Mouse (Mus musculus) layer of hippocampus, postnatal 36 days (tissue): Measurements from ENCODE around the gene Ly6g5c. TPM values are rescaled to one million over a fixed set of nuclear protein-coding genes. Genes with fewer than 3 reads are reported as not detected.

Source experiments
- DNase-seq, 2 experiments: peaks; one replicate each; pipeline ENCODE4 v3.0.0; 2022
- total RNA-seq, 2 experiments: library from RNA; stranded (reverse); gene quantifications; 2 replicates each; pipeline ENCODE4 v1.2.3; 2021

Ly6g5c gene
- total RNA-seq, 2 experiments from 2014 or later = not detected

GRCm38 (mm10) chr17:35082841-35083576 lies 25.1 kb upstream of the Ly6g5c start:
- DNase-seq = no peak

GRCm38 (mm10) chr17:35083929-35084497 lies 24.1 kb upstream of the Ly6g5c start:
- no peak for DNase-seq

DNA sequence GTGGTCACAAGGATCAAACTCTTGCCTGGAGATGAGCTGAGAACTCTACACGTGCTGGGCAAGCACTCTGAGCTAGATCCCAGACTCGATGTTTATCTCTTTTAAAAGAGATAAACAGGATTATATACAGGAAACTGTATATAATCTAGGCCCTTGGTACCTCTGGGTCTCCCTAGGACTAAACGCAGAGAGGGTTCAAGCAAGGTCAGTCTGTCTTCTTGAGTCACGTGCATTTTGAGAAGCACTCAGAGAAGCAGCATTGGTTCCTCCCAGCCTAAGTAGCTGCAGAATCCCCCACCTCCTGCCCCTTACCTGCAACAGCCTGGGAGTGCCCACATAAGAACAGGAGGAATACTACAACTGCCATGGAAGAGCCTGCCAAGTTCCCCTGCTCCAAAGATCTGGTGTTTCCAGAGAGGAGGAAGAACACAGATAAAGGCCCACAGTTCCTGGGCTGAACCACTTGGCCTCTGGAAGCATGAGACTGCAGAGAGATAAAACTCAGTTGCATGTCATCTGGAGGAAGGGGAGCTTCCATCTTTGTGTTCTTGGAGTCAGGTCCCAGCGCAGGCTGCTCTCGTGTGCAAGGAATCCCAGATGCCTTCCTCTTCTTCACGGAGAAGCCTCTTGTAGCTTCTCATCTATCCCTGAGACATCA lies 22.7 kb upstream of the Ly6g5c start, which contains the start of gene Ly6g6f:
Gene Ly6g6f, minus strand, starts transcription at position 403 of the 658 bp plus-strand sequence.
- DNase-seq = no peak

DNA sequence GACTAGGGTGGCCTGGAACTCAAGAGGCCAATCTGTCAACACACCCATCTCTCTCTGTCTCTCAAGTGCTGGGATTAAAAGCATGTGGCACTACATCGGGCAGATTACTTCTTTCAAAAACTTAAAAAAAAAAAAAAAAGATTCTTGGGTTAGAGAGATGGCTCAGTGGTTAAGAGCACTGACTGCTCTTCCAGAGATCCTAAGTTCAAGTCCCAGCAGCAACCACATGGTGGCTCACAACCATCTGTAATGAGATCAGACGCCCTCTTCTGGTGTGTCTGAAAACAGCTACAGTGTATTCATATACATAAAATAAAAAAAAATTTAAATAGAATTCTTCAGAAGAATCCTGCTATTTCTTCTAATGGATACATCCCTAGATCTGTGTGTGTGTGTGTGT lies 19.9 kb upstream of the Ly6g5c start:
- no peak for DNase-seq

DNA sequence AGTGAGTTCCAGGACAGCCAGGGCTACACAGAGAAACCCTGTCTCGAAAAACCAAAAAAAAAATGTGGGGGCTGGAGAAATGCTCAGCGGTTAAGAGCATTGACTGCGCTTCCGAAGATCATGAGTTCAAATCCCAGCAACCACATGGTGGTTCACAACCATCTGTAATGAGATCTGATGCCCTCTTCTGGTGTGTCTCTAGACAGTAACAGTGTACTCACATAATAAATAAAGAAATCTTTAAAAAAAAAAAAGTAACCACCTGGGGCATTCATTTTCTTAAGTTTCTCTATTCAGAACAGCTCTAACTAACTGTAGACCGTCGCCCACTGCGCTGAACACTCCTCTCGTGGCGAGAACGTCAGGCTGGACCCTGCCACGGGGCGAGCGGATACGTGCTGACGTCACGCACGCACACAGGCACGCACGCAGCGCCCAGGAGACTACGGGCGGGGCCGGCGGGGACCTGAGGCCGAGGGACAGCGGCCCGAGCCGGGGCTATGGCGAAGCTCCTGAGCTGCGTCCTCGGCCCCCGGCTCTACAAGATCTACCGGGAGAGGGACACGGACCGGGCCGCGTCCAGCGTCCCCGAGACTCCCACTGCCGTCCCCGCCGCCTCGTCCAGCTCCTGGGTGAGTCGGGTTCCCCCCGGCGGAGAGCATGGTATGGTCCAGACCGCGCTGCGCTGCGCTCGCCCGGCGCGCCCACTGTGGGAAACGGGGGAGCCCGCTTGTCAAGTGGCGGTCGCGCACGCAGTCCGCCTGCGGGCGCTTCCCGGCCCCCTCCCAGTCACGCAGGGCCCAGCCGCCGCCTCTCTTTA lies 19.0 kb upstream of the Ly6g5c start, which contains the start of gene Abhd16a:
Gene Abhd16a, plus strand, starts transcription at position 439 of the 820 bp plus-strand sequence.
- peak; percentile 94 to 95 for DNase-seq

GRCm38 (mm10) chr17:35090166-35090932 lies 17.7 kb upstream of the Ly6g5c start:
- no peak for DNase-seq

- DNase-seq = no peak
These were observed 15.5 kb upstream of the Ly6g5c start for GRCm38 (mm10) chr17:35092403-35093198.

- DNase-seq = no peak
These were observed 13.4 kb upstream of the Ly6g5c start for GRCm38 (mm10) chr17:35094475-35095365.

DNA sequence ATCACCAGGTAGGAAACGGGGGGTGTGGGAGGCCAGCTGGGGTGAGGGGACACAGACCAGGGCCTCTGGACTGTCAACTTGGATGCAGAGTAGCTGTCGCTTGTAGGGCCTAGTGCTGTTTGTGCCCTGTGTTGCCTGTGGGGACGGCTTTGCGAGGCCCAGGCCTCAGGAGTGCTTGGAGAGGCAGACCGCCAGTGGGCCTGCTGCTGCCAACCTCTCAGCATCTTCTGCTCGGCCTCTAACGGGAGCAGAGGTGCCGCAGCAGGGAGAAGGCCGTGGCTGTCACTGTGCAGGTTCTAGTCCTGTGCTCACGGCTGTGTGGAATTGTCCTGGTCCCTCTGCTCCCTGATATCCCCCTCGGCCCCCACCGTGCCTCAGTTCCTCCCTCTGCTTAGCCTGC lies 11.5 kb upstream of the Ly6g5c start:
- no peak for DNase-seq

- DNase-seq = no peak
These were observed 10.9 kb upstream of the Ly6g5c start for GRCm38 (mm10) chr17:35097164-35097655.

DNA sequence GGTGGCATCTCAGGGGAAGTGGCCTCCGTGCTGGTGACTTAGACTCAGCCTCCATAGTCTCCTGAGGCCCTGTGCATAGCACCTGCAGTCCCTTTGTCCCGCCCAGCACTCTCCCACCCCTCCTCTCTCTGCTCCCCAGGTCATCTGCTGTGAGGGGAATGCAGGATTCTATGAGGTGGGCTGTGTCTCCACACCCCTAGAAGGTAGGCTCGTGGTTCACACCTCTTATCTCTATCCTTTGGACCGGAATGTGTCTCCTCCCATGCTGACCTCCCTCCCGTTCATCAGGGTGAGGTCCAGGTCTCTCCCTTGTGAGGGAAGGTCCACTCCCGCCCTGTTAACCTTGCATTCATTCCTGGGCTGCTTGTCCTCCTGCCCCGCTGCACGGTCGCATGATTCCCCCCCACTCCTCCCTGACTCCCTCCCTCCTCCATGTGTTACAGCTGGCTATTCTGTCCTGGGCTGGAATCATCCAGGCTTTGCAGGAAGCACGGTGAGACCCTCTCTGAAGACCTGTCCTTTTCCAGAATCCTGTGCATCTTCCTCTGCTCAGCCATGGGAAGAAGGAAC lies 7.8 kb upstream of the Ly6g5c start:
- DNase-seq = no peak

- DNase-seq = no peak
These were observed 6.9 kb upstream of the Ly6g5c start for GRCm38 (mm10) chr17:35101161-35101560.

GRCm38 (mm10) chr17:35102299-35102698 lies 5.8 kb upstream of the Ly6g5c start:
- DNase-seq = no peak

GRCm38 (mm10) chr17:35103221-35103690 lies 4.8 kb upstream of the Ly6g5c start:
- no peak for DNase-seq

GRCm38 (mm10) chr17:35104079-35104478 lies 4.0 kb upstream of the Ly6g5c start:
- DNase-seq = no peak

GRCm38 (mm10) chr17:35104754-35105153 lies 3.3 kb upstream of the Ly6g5c start:
- DNase-seq = no peak

DNA sequence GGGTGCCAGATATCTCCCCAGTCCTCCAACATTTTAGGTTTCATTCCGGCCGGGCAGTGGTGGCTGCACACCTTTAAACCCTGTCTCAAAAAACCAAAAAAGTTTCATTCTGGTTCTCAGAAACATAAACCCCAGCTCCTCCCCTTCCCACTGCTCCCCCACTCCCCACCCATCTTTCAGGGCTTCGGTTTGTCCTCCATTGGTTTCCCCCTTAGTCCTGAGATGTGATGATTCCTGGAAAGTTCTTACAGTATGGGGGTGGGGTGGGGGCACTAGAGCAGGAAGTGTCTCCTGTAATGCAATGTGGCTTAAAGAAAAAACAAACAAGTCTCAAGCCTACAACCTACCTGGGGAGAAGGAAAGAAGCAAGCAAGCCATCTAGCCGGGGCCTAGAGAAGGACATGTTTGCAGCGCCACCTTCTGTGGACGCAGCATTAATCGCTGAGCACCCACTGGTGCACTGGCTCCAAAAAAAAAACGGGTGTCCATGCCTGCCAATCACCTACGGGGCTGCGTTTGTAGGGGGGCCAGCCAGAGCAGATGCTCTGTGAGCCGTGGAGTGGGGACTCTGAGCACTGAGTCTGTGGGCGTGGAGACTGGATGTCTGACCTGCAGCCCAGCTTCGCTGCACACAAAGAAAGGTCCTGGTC lies 2.2 kb upstream of the Ly6g5c start:
- no peak for DNase-seq

GRCm38 (mm10) chr17:35106522-35106921 lies 1.6 kb upstream of the Ly6g5c start:
- DNase-seq = no peak

- DNase-seq = no peak
These were observed 3.7 kb downstream of the Ly6g5c start for GRCm38 (mm10) chr17:35111774-35112173.
